Mouse (Mus musculus) embryonic facial prominence, embryonic 15.5 days (tissue): ENCODE measurements at regions not wholly inside any gene's neighbourhood (a gene's known extent, or its start where the extent isn't known, plus 50 kb on each side); places are given as distances from the start of the nearest gene placed in this dataset.
"Not testable (repeated sequence)": the region's sequence is repeated elsewhere in the genome, so short reads cannot be mapped to it uniquely, and the experiment has no call there.

Experiments used
- ATAC-seq: fragments of 200-750 bp; cut with Nextera tagmentation; 2 replicates; pipeline ENCODE4 v1.8.0; 2017; ENCODE audit warnings: low read depth, moderate TSS enrichment; ENCODE audit not compliant: insufficient number of reproducible peaks, low FRiP score, low TSS enrichment
- H3K27ac ChIP-seq: fragments of 300-500 bp; sonication (generic); replicated peaks from 2 replicates; pipeline ENCODE4 v1.5.1; 2015; ENCODE audit warnings: mild to moderate bottlenecking, inconsistent platforms
- H3K27me3 ChIP-seq: fragments of 300-500 bp; sonication (generic); 2 replicates; pipeline ENCODE4 v1.6.1; 2015; ENCODE audit warnings: inconsistent platforms
- H3K36me3 ChIP-seq: fragments of 300-500 bp; sonication (generic); 2 replicates; pipeline ENCODE4 v1.6.1; 2015; ENCODE audit warnings: mild to moderate bottlenecking, inconsistent platforms
- H3K4me1 ChIP-seq: fragments of 300-500 bp; sonication (generic); 2 replicates; pipeline ENCODE4 v1.6.1; 2015; ENCODE audit warnings: inconsistent platforms
- H3K4me2 ChIP-seq: fragments of 300-500 bp; sonication (generic); replicated peaks from 2 replicates; pipeline ENCODE4 v1.6.1; 2015; ENCODE audit warnings: mild to moderate bottlenecking, inconsistent platforms
- H3K4me3 ChIP-seq: fragments of 300-500 bp; sonication (generic); replicated peaks from 2 replicates; pipeline ENCODE4 v1.5.1; 2015; ENCODE audit warnings: mild to moderate bottlenecking, inconsistent platforms
- H3K9ac ChIP-seq: fragments of 300-500 bp; sonication (generic); 2 replicates; pipeline ENCODE4 v1.6.1; 2015; ENCODE audit warnings: inconsistent platforms
- H3K9me3 ChIP-seq: fragments of 300-500 bp; sonication (generic); replicated peaks from 2 replicates; pipeline ENCODE4 v1.6.1; 2016; ENCODE audit warnings: inconsistent platforms
- WGBS: fragments of 180-500 bp; shearing (Covaris S2); methylation state at CpG from one replicate; pipeline ENCODE4 v1.1.7; 2015; 5-methylcytosine and 5-hydroxymethylcytosine counted together

GRCm38 (mm10) chr4:8084954-8085639 is 153.7 kb downstream of the Car8 start:
- 0 out of 2 replicates have a peak overlapping the region, but pooled peaks have one; percentile 7 for H3K4me3 ChIP-seq
- no peaks in the 10 kb centered on the region for H3K4me1 ChIP-seq
- H3K27me3 ChIP-seq: no peaks in the 10 kb centered on the region
- H3K36me3 ChIP-seq: no peaks in the 10 kb centered on the region
- H3K27ac ChIP-seq: no peak overlapping the region
- H3K9ac ChIP-seq: no peak overlapping the region
- ATAC-seq: 0 out of 2 replicates have a peak, but pooled peaks have one; percentile 34
- H3K9me3 ChIP-seq: no peaks in the 10 kb centered on the region
- H3K4me2 ChIP-seq: peak overlapping the region; percentile 34
- WGBS: 20% methylated on average over 16 of the region's 16 CpGs

GRCm38 (mm10) chr4:8079349-8079748 is 159.5 kb downstream of the Car8 start:
- Histone ChIP-seq H3K4me3 (no peak overlapping the region), H3K27me3 (no peaks in the 10 kb centered on the region), H3K4me2 (no peak overlapping the region), H3K9me3 (0 out of 2 replicates have a peak, but pooled peaks cover 2% of the 10 kb centered on the region), H3K9ac (no peak overlapping the region), H3K36me3 (no peaks in the 10 kb centered on the region), H3K27ac (no peak overlapping the region), H3K4me1 (no peaks in the 10 kb centered on the region)
- ATAC-seq: no peak
- WGBS: 66% methylated on average over 4 of the region's 4 CpGs

- Histone ChIP-seq H3K27me3 (no peaks in the 10 kb centered on the region), H3K4me3 (no peak overlapping the region), H3K9me3 (0 out of 2 replicates have a peak, but pooled peaks cover 2% of the 10 kb centered on the region), H3K4me1 (no peaks in the 10 kb centered on the region), H3K27ac (no peak overlapping the region), H3K9ac (no peak overlapping the region), H3K4me2 (no peak overlapping the region), H3K36me3 (no peaks in the 10 kb centered on the region)
- 51% methylated on average over 6 of the region's 6 CpGs for WGBS
- no peak for ATAC-seq
These were observed 165.8 kb downstream of the Car8 start for GRCm38 (mm10) chr4:8072989-8073573.

GRCm38 (mm10) chr4:8070693-8071092 is 168.1 kb downstream of the Car8 start:
- H3K27me3 ChIP-seq, H3K9ac ChIP-seq, H3K27ac ChIP-seq, H3K36me3 ChIP-seq, H3K4me1 ChIP-seq, H3K9me3 ChIP-seq, H3K4me2 ChIP-seq, ATAC-seq, H3K4me3 ChIP-seq: not testable (repeated sequence)

GRCm38 (mm10) chr4:8068086-8068485 is 170.8 kb downstream of the Car8 start:
- H3K9ac ChIP-seq: no peak overlapping the region
- no peaks in the 10 kb centered on the region for H3K9me3 ChIP-seq
- H3K4me3 ChIP-seq: no peak overlapping the region
- no peaks in the 10 kb centered on the region for H3K36me3 ChIP-seq
- H3K4me2 ChIP-seq: no peak overlapping the region
- WGBS: 39% methylated on average over 2 of the region's 2 CpGs
- ATAC-seq: no peak
- no peaks in the 10 kb centered on the region for H3K4me1 ChIP-seq
- H3K27me3 ChIP-seq: no peaks in the 10 kb centered on the region
- no peak overlapping the region for H3K27ac ChIP-seq

GRCm38 (mm10) chr4:8041776-8042175 is 197.1 kb downstream of the Car8 start:
- ATAC-seq: no peak
- H3K36me3 ChIP-seq: no peaks in the 10 kb centered on the region
- 71% methylated on average over 4 of the region's 4 CpGs for WGBS
- no peak overlapping the region for H3K27ac ChIP-seq
- no peaks in the 10 kb centered on the region for H3K4me1 ChIP-seq
- H3K4me3 ChIP-seq: no peak overlapping the region
- no peaks in the 10 kb centered on the region for H3K9me3 ChIP-seq
- no peak overlapping the region for H3K9ac ChIP-seq
- no peak overlapping the region for H3K4me2 ChIP-seq
- H3K27me3 ChIP-seq: no peaks in the 10 kb centered on the region

GRCm38 (mm10) chr4:8037863-8038262 is 201.0 kb downstream of the Car8 start:
- WGBS: 77% methylated on average over 1 of the region's 1 CpGs
- no peaks in the 10 kb centered on the region for H3K36me3 ChIP-seq
- no peaks in the 10 kb centered on the region for H3K9me3 ChIP-seq
- H3K4me1 ChIP-seq: no peaks in the 10 kb centered on the region
- H3K4me3 ChIP-seq: no peak overlapping the region
- no peak overlapping the region for H3K27ac ChIP-seq
- ATAC-seq: no peak
- H3K4me2 ChIP-seq: no peak overlapping the region
- no peaks in the 10 kb centered on the region for H3K27me3 ChIP-seq
- no peak overlapping the region for H3K9ac ChIP-seq

GRCm38 (mm10) chr4:8033402-8033801 is 205.4 kb downstream of the Car8 start:
- not testable (repeated sequence) for H3K4me1 ChIP-seq, H3K27ac ChIP-seq, H3K4me3 ChIP-seq, H3K9ac ChIP-seq, ATAC-seq, H3K4me2 ChIP-seq, H3K36me3 ChIP-seq, H3K9me3 ChIP-seq, H3K27me3 ChIP-seq
- 75% methylated on average over 1 of the region's 1 CpGs for WGBS

GRCm38 (mm10) chr4:8005155-8005554 is 233.7 kb downstream of the Car8 start:
- no peaks in the 10 kb centered on the region for H3K36me3 ChIP-seq
- H3K9me3 ChIP-seq: no peaks in the 10 kb centered on the region
- H3K27me3 ChIP-seq: no peaks in the 10 kb centered on the region
- ATAC-seq: no peak; the same call in 1 of the 2 replicates
- no peak overlapping the region for H3K4me2 ChIP-seq
- no peaks in the 10 kb centered on the region for H3K4me1 ChIP-seq
- H3K27ac ChIP-seq: no peak overlapping the region
- no peak overlapping the region for H3K4me3 ChIP-seq
- WGBS: 12% methylated on average over 1 of the region's 1 CpGs
- no peak overlapping the region for H3K9ac ChIP-seq

GRCm38 (mm10) chr4:7997575-7997953 is 241.3 kb downstream of the Car8 start:
- H3K27ac ChIP-seq: no peak overlapping the region
- no peak overlapping the region for H3K4me2 ChIP-seq
- no peak for ATAC-seq
- no peaks in the 10 kb centered on the region for H3K9me3 ChIP-seq
- no peak overlapping the region for H3K9ac ChIP-seq
- H3K36me3 ChIP-seq: no peaks in the 10 kb centered on the region
- H3K4me3 ChIP-seq: no peak overlapping the region
- H3K27me3 ChIP-seq: no peaks in the 10 kb centered on the region
- H3K4me1 ChIP-seq: no peaks in the 10 kb centered on the region

GRCm38 (mm10) chr4:7996923-7997574 is 241.8 kb downstream of the Car8 start:
- Histone ChIP-seq H3K4me2 (no peak overlapping the region), H3K27ac (no peak overlapping the region), H3K9ac (no peak overlapping the region), H3K27me3 (no peaks in the 10 kb centered on the region), H3K36me3 (no peaks in the 10 kb centered on the region), H3K9me3 (no peaks in the 10 kb centered on the region), H3K4me1 (no peaks in the 10 kb centered on the region), H3K4me3 (no peak overlapping the region)
- no peak for ATAC-seq
- 65% methylated on average over 6 of the region's 6 CpGs for WGBS
